Mouse (Mus musculus): ENCODE results near the gene Igf2bp1.

DNA sequence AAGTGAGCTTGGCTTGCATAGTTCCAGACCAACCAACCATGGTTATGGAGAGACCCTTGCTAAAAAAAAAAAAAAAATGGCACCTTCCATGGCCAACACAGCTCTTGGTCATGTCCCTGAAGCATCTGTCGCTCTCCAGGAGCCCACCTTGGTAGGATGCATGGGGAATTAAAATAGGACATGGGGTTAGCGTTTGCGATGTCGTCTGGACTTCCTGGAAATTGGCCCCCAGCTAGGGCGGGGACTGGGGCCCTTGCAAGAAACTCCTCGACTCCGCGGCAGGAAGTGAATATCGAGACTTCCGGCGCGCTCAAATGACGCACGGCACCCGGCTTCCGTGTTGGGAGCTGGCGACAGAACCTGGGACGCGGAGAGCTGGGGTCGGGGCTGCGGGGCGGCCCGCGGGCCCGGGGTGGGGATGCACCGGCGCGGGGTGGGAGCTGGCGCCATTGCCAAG, 28.9 kb upstream of the Igf2bp1 start, which contains the start of gene Snf8:
- TF ChIP-seq CTCF (IDR thresholded peaks at IDR 0.05; ENCODE audit: low read depth), result no peak
- peak; percentile 72; the same call in 1 of the 2 replicates for TF ChIP-seq EP300 (IDR thresholded peaks at IDR 0.05; ENCODE audit: low read depth)

Measured in heart, postnatal 0 days (tissue).